Mouse (Mus musculus): ENCODE data around the gene Sh2d1b1. TPM values are rescaled to one million over a fixed set of nuclear protein-coding genes. Genes with fewer than 3 reads are reported as not detected.
"Not testable (repeated sequence)": the region's sequence is repeated elsewhere in the genome, so short reads cannot be mapped to it uniquely, and the experiment has no call there.

Sh2d1b1 gene
- 0.25 and 0.42 TPM in 2 replicates for polyA plus RNA-seq (2015; fragmentation: Nextera tagmentation; extraction: Ambion mirVana)

DNA sequence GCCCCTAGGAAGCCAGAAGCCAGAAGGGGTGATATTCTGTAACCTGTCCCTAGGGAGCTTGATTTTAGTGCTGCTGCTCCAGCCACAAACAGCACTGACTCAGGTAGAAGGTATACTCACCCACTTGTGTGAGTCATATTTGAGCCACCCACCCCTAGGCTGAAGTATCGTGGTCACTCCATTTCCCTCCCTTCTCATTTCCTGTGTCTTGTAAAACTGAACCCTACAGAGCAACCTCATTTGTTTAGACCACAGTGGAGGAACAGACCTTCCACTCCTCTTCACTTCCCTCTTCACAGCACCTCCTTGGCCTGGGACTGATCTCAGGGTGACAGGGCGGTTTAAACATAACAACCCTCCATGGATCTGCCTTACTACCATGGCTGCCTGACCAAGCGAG lies at the start of gene Sh2d1b1:
Sh2d1b1 (plus strand) TSS at position 305 of the 400 bp plus-strand sequence.
- no peaks in the 10 kb centered on the region for H3K36me3 ChIP-seq (ENCODE audit: control insufficient read depth, insufficient read depth)
- no peaks in the 10 kb centered on the region for H3K4me1 ChIP-seq (ENCODE audit: control insufficient read depth, low read depth, low read length)
- no peak within 1 kb of the TSS for H3K9ac ChIP-seq (ENCODE audit: low read depth, low read length)
- H3K4me3 ChIP-seq (ENCODE audit: low read depth, low read length), result no peak within 1 kb of the TSS
- H3K4me2 ChIP-seq (ENCODE audit: low read depth, low read length), result no peak within 1 kb of the TSS
- ATAC-seq (ENCODE audit: low read depth), result 0 out of 2 replicates have a peak, but pooled peaks have one; percentile 32
- H3K27me3 ChIP-seq (ENCODE audit: control insufficient read depth, insufficient read depth, low read depth, low read length), result no peaks in the 10 kb centered on the region
- H3K9me3 ChIP-seq (replicated peaks; ENCODE audit: control insufficient read depth, low read length), result no peaks in the 10 kb centered on the region
- 47% methylated on average over 2 of the region's 3 CpGs for WGBS (ENCODE audit: insufficient replicate concordance)
- H3K27ac ChIP-seq (ENCODE audit: low read length), result no peak within 1 kb of the TSS

DNA sequence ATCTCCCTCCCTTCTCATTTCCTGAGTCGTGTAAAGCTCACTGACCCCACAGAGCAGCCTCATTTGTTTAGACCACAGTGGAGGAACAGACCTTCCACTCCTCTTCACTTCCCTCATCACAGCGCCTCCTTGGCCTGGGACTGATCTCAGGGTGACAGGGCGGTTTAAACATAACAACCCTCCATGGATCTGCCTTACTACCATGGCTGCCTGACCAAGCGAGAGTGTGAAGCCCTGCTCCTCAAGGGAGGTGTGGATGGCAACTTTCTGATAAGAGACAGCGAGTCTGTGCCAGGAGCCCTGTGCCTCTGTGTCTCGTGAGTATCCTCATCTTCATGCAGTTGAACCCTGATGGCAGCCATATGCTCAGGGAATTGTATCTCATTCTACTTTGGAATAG lies 44.4 kb upstream of the Sh2d1b1 start, which contains the start of gene Sh2d1b2:
Sh2d1b2 (plus strand) TSS at position 62 of the 400 bp plus-strand sequence.
- not testable (repeated sequence) for H3K27ac ChIP-seq (ENCODE audit: low read length); H3K27me3 ChIP-seq (ENCODE audit: control insufficient read depth, insufficient read depth, low read depth, low read length); ATAC-seq (ENCODE audit: low read depth); H3K9ac ChIP-seq (ENCODE audit: low read depth, low read length); H3K4me1 ChIP-seq (ENCODE audit: control insufficient read depth, low read depth, low read length); H3K4me2 ChIP-seq (ENCODE audit: low read depth, low read length); H3K9me3 ChIP-seq (replicated peaks; ENCODE audit: control insufficient read depth, low read length); H3K4me3 ChIP-seq (ENCODE audit: low read depth, low read length); H3K36me3 ChIP-seq (ENCODE audit: control insufficient read depth, insufficient read depth)
- WGBS (ENCODE audit: insufficient replicate concordance), result 42% methylated on average over 5 of the region's 6 CpGs

DNA sequence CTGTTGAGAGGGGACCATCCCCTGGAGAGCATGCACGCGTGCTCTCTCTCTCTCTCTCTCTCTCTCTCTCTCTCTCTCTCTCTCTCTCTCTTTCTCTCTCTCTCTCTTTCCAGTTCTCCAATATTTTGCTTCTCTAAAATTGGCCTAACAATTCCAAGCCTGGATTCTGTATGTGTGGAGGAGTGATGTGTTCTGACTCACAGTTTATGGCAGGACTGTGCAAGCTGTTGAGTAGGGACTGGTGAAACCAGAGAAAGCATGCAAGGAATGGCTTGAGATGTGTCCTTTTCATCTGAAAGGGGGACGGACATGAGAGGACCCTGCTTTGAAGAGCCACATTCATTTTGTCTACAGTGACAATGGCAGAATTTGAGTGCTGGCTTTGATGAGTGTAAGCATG lies 32.1 kb upstream of the Sh2d1b1 start:
- Histone ChIP-seq H3K4me3 (ENCODE audit: low read depth, low read length) (no peak overlapping the region), H3K27me3 (ENCODE audit: control insufficient read depth, insufficient read depth, low read depth, low read length) (no peaks in the 10 kb centered on the region), H3K9ac (ENCODE audit: low read depth, low read length) (no peak overlapping the region), H3K36me3 (ENCODE audit: control insufficient read depth, insufficient read depth) (no peaks in the 10 kb centered on the region), H3K27ac (ENCODE audit: low read length) (no peak overlapping the region), H3K4me1 (ENCODE audit: control insufficient read depth, low read depth, low read length) (no peaks in the 10 kb centered on the region), H3K4me2 (ENCODE audit: low read depth, low read length) (no peak overlapping the region), H3K9me3 (replicated peaks; ENCODE audit: control insufficient read depth, low read length) (no peaks in the 10 kb centered on the region)
- ATAC-seq (ENCODE audit: low read depth), result no peak
- 68% methylated on average over 3 of the region's 3 CpGs for WGBS (ENCODE audit: insufficient replicate concordance)

DNA sequence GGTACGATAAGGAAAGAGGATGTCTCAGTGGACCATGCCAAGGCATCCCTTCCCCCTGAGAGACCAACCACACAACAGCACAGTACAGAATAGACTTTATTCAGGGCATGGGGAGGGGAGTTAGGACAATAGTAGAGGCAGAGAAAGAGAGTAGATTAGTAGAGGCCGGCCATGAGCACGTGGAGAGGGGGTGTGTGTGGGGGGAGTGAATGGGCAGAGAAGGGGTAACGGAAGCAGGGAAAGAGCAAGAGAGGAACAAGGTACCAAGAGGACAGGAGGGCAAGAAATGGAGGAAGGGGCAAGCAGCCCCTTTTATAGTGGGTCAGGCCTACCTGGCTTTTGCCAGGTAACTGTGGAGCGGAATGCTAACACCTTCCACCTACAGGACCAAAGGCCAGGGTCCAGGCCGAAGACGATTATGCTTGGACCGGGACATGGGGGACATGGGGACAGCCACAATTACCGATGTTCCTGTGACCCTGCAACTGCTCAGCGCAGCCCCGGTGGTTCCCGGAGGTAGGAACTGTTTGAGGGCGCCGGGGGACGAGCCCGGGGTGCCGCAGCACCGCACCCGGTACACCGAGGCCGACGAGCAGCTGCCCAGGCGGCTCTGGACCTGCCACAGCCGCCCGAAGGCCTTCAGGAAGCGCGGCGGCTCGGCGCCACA lies 22.1 kb upstream of the Sh2d1b1 start:
- H3K27ac ChIP-seq (ENCODE audit: low read length), result no peak overlapping the region
- peak overlapping the region; percentile 61 for H3K9ac ChIP-seq (ENCODE audit: low read depth, low read length)
- H3K36me3 ChIP-seq (ENCODE audit: control insufficient read depth, insufficient read depth), result no peaks in the 10 kb centered on the region
- peak overlapping the region; percentile 66 for H3K4me3 ChIP-seq (ENCODE audit: low read depth, low read length)
- no peaks in the 10 kb centered on the region for H3K9me3 ChIP-seq (replicated peaks; ENCODE audit: control insufficient read depth, low read length)
- no peak for ATAC-seq (ENCODE audit: low read depth)
- WGBS (ENCODE audit: insufficient replicate concordance), result 27% methylated on average over 30 of the region's 30 CpGs
- H3K4me2 ChIP-seq (ENCODE audit: low read depth, low read length), result peak overlapping the region; percentile 52
- no peaks in the 10 kb centered on the region for H3K4me1 ChIP-seq (ENCODE audit: control insufficient read depth, low read depth, low read length)
- no peaks in the 10 kb centered on the region for H3K27me3 ChIP-seq (ENCODE audit: control insufficient read depth, insufficient read depth, low read depth, low read length)

DNA sequence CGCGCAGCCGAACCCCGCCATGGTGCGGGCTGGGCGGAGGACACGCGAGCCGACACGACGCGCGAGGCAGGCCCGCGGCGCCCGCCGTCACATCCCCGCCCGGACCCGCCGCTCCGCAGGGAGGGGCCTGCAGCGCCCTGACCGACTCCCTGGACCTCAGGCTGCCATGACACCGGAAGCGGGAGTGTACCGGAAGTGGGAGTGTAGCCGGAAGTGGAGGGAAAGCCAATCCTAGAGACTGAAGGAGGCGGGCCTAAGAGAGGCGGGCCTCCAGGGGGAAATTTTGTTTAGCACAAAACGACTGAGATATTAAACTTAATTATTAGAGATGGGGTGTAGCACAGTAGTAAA lies 21.6 kb upstream of the Sh2d1b1 start:
- Histone ChIP-seq H3K4me3 (ENCODE audit: low read depth, low read length) (peak overlapping the region; percentile 66), H3K27me3 (ENCODE audit: control insufficient read depth, insufficient read depth, low read depth, low read length) (no peaks in the 10 kb centered on the region), H3K4me1 (ENCODE audit: control insufficient read depth, low read depth, low read length) (no peaks in the 10 kb centered on the region), H3K27ac (ENCODE audit: low read length) (no peak overlapping the region), H3K9me3 (replicated peaks; ENCODE audit: control insufficient read depth, low read length) (no peaks in the 10 kb centered on the region), H3K9ac (ENCODE audit: low read depth, low read length) (peak overlapping the region; percentile 61), H3K4me2 (ENCODE audit: low read depth, low read length) (peak overlapping the region; percentile 52), H3K36me3 (ENCODE audit: control insufficient read depth, insufficient read depth) (no peaks in the 10 kb centered on the region)
- ATAC-seq (ENCODE audit: low read depth), result peak; percentile 87
- 15% methylated on average over 32 of the region's 32 CpGs for WGBS (ENCODE audit: insufficient replicate concordance)

DNA sequence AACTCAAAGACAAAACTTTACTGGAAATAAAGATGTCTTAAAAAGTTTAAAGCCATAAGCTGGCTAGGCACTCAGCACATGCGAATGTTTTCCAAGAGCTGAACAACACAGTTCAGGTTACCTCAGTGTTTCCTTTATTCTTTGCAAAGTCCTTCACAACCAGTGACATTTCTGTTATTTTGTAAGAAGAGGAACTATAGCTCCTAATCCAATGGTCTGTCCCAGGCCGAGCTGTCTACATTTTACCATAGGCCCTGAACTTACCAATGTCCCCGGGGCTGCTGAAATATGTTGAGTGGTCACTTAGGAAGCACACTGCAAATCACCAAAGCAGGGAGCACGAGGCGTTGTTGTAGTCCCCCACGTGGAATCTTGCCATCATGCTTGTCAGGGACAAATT lies 6.8 kb upstream of the Sh2d1b1 start:
- H3K27ac ChIP-seq (ENCODE audit: low read length), result no peak overlapping the region
- ATAC-seq (ENCODE audit: low read depth), result no peak
- no peaks in the 10 kb centered on the region for H3K36me3 ChIP-seq (ENCODE audit: control insufficient read depth, insufficient read depth)
- no peaks in the 10 kb centered on the region for H3K27me3 ChIP-seq (ENCODE audit: control insufficient read depth, insufficient read depth, low read depth, low read length)
- H3K4me3 ChIP-seq (ENCODE audit: low read depth, low read length), result no peak overlapping the region
- no peaks in the 10 kb centered on the region for H3K4me1 ChIP-seq (ENCODE audit: control insufficient read depth, low read depth, low read length)
- no peak overlapping the region for H3K9ac ChIP-seq (ENCODE audit: low read depth, low read length)
- H3K9me3 ChIP-seq (replicated peaks; ENCODE audit: control insufficient read depth, low read length), result no peaks in the 10 kb centered on the region
- WGBS (ENCODE audit: insufficient replicate concordance), result 48% methylated on average over 6 of the region's 6 CpGs
- H3K4me2 ChIP-seq (ENCODE audit: low read depth, low read length), result no peak overlapping the region

DNA sequence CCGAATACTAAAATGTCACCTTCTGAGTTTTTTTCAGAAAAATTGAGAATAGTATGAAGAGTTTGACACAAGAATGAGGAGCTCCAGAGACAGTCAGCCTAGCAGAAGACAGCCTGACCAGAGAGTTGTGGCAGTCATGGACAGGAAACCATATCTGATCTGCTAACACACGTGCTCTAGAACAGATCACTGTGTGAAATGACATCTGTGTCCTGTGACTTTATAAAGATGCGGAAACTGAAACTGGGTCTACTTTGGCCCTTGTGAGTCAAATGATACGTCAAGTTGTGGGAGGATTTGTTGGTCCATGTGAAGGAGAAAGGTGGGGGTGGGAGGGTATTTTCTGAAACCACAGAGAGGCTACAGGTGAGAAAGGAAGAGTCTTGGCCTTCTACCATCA lies 6.4 kb upstream of the Sh2d1b1 start:
- H3K27me3 ChIP-seq (ENCODE audit: control insufficient read depth, insufficient read depth, low read depth, low read length), result no peaks in the 10 kb centered on the region
- 41% methylated on average over 4 of the region's 4 CpGs for WGBS (ENCODE audit: insufficient replicate concordance)
- no peak overlapping the region for H3K9ac ChIP-seq (ENCODE audit: low read depth, low read length)
- H3K9me3 ChIP-seq (replicated peaks; ENCODE audit: control insufficient read depth, low read length), result no peaks in the 10 kb centered on the region
- H3K36me3 ChIP-seq (ENCODE audit: control insufficient read depth, insufficient read depth), result no peaks in the 10 kb centered on the region
- H3K27ac ChIP-seq (ENCODE audit: low read length), result no peak overlapping the region
- H3K4me2 ChIP-seq (ENCODE audit: low read depth, low read length), result no peak overlapping the region
- no peak overlapping the region for H3K4me3 ChIP-seq (ENCODE audit: low read depth, low read length)
- ATAC-seq (ENCODE audit: low read depth), result no peak
- H3K4me1 ChIP-seq (ENCODE audit: control insufficient read depth, low read depth, low read length), result no peaks in the 10 kb centered on the region

DNA sequence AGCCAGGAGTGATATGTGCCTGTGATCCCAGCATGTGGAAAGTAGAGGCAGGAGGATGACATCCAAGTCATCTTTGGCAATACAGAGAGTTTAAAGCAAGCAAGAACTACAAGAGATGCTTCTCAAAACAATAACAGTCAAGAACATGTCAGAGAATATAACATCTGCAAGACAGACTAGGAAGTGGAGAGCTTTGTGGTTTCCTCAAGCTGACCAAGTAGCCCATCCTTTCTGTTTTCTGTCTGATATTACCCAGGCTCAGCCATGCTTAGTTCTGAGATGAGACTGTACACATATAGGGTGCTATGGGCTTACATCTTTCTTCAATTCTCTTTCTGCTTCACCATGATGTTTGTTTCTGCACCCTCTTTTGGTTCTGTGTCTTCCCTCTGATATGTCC lies 3.9 kb upstream of the Sh2d1b1 start:
- H3K9ac ChIP-seq (ENCODE audit: low read depth, low read length), result no peak overlapping the region
- H3K4me3 ChIP-seq (ENCODE audit: low read depth, low read length), result no peak overlapping the region
- no peaks in the 10 kb centered on the region for H3K27me3 ChIP-seq (ENCODE audit: control insufficient read depth, insufficient read depth, low read depth, low read length)
- H3K4me1 ChIP-seq (ENCODE audit: control insufficient read depth, low read depth, low read length), result no peaks in the 10 kb centered on the region
- no peak overlapping the region for H3K4me2 ChIP-seq (ENCODE audit: low read depth, low read length)
- ATAC-seq (ENCODE audit: low read depth), result no peak
- no peaks in the 10 kb centered on the region for H3K9me3 ChIP-seq (replicated peaks; ENCODE audit: control insufficient read depth, low read length)
- H3K36me3 ChIP-seq (ENCODE audit: control insufficient read depth, insufficient read depth), result no peaks in the 10 kb centered on the region
- H3K27ac ChIP-seq (ENCODE audit: low read length), result no peak overlapping the region

DNA sequence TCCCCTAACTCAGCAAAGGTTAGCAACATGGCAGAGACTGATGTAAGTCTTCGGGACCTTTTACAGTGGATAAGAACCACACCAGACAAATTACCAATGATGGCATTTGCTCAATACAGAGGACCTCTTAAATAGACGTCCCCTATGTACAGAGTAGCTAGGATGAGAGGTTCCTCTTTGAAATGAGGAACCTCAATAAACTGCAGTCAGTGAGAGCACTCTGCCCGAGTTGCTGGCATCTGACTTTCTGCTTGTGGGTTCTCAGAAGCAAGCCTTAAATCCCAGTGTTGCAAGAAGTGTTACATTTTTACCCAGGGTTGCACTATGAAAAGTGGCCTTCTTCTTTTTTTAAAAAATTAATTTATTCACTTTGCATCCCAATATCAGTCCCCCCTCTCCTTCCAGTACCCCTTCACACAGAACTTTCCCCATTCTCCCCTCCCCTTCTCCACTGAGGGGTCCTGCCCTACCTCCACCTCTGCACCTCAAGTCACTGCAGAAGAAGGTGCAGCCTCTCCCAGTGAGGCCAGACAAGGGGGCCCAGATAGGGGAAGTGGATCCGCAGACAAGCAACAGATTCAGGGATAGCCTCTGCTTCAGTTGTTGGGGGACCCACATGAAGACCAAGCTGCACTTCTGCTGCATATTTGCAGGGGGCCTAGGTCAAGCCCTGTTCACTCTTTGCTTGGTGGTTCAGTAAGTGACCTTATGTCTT lies 5.5 kb downstream of the Sh2d1b1 start:
- H3K27me3 ChIP-seq (ENCODE audit: control insufficient read depth, insufficient read depth, low read depth, low read length), result no peaks in the 10 kb centered on the region
- H3K27ac ChIP-seq (ENCODE audit: low read length), result peak overlapping the region; percentile 42
- H3K9me3 ChIP-seq (replicated peaks; ENCODE audit: control insufficient read depth, low read length), result no peaks in the 10 kb centered on the region
- no peaks in the 10 kb centered on the region for H3K4me1 ChIP-seq (ENCODE audit: control insufficient read depth, low read depth, low read length)
- no peak overlapping the region for H3K4me2 ChIP-seq (ENCODE audit: low read depth, low read length)
- H3K36me3 ChIP-seq (ENCODE audit: control insufficient read depth, insufficient read depth), result no peaks in the 10 kb centered on the region
- ATAC-seq (ENCODE audit: low read depth), result peak; percentile 32; the same call in 1 of the 2 replicates
- WGBS (ENCODE audit: insufficient replicate concordance), result 25% methylated on average over 4 of the region's 4 CpGs
- no peak overlapping the region for H3K4me3 ChIP-seq (ENCODE audit: low read depth, low read length)
- no peak overlapping the region for H3K9ac ChIP-seq (ENCODE audit: low read depth, low read length)

Data from liver, embryonic 16.5 days (tissue).